Mouse (Mus musculus): ENCODE data around the gene Ctsm. TPM values are rescaled to one million over a fixed set of nuclear protein-coding genes. Genes with fewer than 3 reads are reported as not detected.
"Not testable (repeated sequence)": the region's sequence is repeated elsewhere in the genome, so short reads cannot be mapped to it uniquely, and the experiment has no call there.

Ctsm gene
- polyA plus RNA-seq (2014; fragmentation: Nextera tagmentation; extraction: Ambion mirVana), result not detected in 2 replicates

DNA sequence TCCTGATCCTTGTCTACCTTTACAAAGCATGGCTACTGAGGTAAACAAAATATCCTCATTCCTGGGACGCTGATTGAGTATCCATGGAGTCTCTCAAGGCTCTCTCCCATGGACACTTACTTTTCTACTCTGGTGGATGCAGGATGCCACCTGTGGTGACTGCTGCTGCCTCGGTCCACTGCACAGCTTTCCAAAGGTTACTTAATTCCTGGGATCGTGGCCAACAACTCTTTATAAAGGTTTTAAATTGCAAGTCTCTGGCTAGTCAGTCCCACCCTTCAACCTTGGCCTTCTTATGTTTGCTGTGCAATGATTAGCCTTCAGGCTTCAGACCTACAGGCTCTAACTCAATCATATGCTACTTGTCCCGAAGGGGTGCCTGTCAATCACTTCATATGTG, at the start of gene Ctsm:
Gene Ctsm (minus strand): TSS at position 209 of the 400 bp plus-strand sequence.
- Histone ChIP-seq H3K4me1 (ENCODE audit: insufficient read depth) (no peaks in the 10 kb centered on the region), H3K9ac (no peak within 1 kb of the TSS), H3K27ac (ENCODE audit: low read depth) (no peak within 1 kb of the TSS), H3K36me3 (ENCODE audit: insufficient read depth) (no peaks in the 10 kb centered on the region), H3K27me3 (ENCODE audit: insufficient read depth, low read length) (no peaks in the 10 kb centered on the region), H3K4me2 (no peak within 1 kb of the TSS), H3K9me3 (ENCODE audit: low read depth, low read length) (0 out of 2 replicates have a peak, but pooled peaks cover 3% of the 10 kb centered on the region), H3K4me3 (ENCODE audit: low read depth, low read length) (no peak within 1 kb of the TSS)
- WGBS, result 57% methylated on average over 4 of the region's 4 CpGs
- DNase-seq (no peak), ATAC-seq (ENCODE audit: insufficient read depth) (no peak)
- TF ChIP-seq CTCF (IDR thresholded peaks at IDR 0.05; ENCODE audit: low read depth), result no peak

DNA sequence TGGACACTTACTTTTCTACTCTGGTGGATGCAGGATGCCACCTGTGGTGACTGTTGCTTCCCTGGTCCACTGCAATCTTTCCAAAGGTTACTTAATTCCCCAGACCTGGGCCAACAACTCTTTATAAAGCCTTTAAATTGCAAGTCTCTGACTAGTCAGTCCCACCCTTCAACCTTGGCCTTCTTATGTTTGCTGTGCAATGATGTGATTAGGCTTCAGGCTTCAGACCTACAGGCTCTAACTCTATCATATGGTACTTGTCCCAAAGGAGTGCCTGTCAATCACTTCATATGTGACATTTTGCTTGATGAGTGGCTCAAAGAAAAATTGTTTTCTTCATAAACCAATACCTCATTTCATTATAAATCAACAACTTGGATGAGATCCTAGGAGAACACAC, 28.4 kb upstream of the Ctsm start, which contains the start of gene Cts3:
Gene Cts3 (minus strand): TSS at position 101 of the 400 bp plus-strand sequence.
- no peak within 1 kb of the TSS for H3K9ac ChIP-seq
- H3K4me3 ChIP-seq (ENCODE audit: low read depth, low read length), result no peak within 1 kb of the TSS
- H3K4me1 ChIP-seq (ENCODE audit: insufficient read depth), result no peaks in the 10 kb centered on the region
- peaks cover 3% of the 10 kb centered on the region; the same call in 1 of the 2 replicates for H3K9me3 ChIP-seq (ENCODE audit: low read depth, low read length)
- no peak for TF ChIP-seq CTCF (IDR thresholded peaks at IDR 0.05; ENCODE audit: low read depth)
- no peaks in the 10 kb centered on the region for H3K36me3 ChIP-seq (ENCODE audit: insufficient read depth)
- H3K27me3 ChIP-seq (ENCODE audit: insufficient read depth, low read length), result no peaks in the 10 kb centered on the region
- DNase-seq (no peak), ATAC-seq (ENCODE audit: insufficient read depth) (no peak)
- no peak within 1 kb of the TSS for H3K4me2 ChIP-seq
- H3K27ac ChIP-seq (ENCODE audit: low read depth), result no peak within 1 kb of the TSS

DNA sequence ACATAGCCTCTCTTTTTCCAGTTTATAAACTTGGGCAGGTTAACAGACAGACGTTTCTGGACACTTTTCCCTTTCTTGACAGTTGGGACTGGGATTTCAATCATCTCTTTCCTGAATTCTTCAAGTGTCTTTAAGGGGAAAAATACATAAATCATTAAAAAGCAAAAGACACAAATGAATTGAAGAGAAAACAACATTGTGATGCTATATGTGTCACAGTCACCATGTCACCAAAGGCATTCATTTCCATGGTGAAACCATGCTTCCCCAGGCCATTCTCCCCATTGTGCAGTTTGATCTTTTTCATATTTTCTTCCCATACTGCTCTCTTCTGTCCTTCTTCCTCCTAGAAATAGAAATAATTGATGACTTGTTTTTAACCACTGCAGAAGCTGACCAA, 26.4 kb upstream of the Ctsm start, which contains the start of gene Gm49352:
Gene Gm49352 (minus strand): TSS at position 101 of the 400 bp plus-strand sequence.
- not testable (repeated sequence) for DNase-seq; H3K4me3 ChIP-seq (ENCODE audit: low read depth, low read length); H3K9ac ChIP-seq; H3K9me3 ChIP-seq (ENCODE audit: low read depth, low read length); H3K4me2 ChIP-seq; H3K27me3 ChIP-seq (ENCODE audit: insufficient read depth, low read length); H3K27ac ChIP-seq (ENCODE audit: low read depth); H3K4me1 ChIP-seq (ENCODE audit: insufficient read depth); H3K36me3 ChIP-seq (ENCODE audit: insufficient read depth); ATAC-seq (ENCODE audit: insufficient read depth)
- 28% methylated on average over 1 of the region's 1 CpGs for WGBS

Other genes with a start within 250 kb of the Ctsm start
- not detected in 2 replicates for gene Cts7, start 183.6 kb downstream of the Ctsm start, polyA plus RNA-seq (2014; fragmentation: Nextera tagmentation; extraction: Ambion mirVana)
- gene Gm49352, start 26.3 kb upstream of the Ctsm start, polyA plus RNA-seq (2014; fragmentation: Nextera tagmentation; extraction: Ambion mirVana), result not detected in 2 replicates
- not detected in 2 replicates for gene Cts3, start 28.3 kb upstream of the Ctsm start, polyA plus RNA-seq (2014; fragmentation: Nextera tagmentation; extraction: Ambion mirVana)